Mouse (Mus musculus) kidney, postnatal 0 days (tissue): Measurements from ENCODE around the gene Ccdc163. TPM values are rescaled to one million over a fixed set of nuclear protein-coding genes. Genes with fewer than 3 reads are reported as not detected.

ENCODE experiments used
- ATAC-seq: fragments of 200-750 bp; cut with Nextera tagmentation; replicated peaks from 2 replicates; pipeline ENCODE4 v1.8.0; 2017; ENCODE audit warnings: low read depth, moderate number of reproducible peaks, moderate TSS enrichment, moderate library complexity; ENCODE audit not compliant: low FRiP score
- DNase-seq: peaks from one replicate; pipeline ENCODE4 v3.0.0-alpha.2; 2016; ENCODE audit warnings: low spot score
- H3K27ac ChIP-seq: fragments of 300-500 bp; sonication (generic); 2 replicates; pipeline ENCODE4 v1.5.1; 2014; ENCODE audit warnings: mild to moderate bottlenecking
- H3K27me3 ChIP-seq: fragments of 300-500 bp; sonication (generic); 2 replicates; pipeline ENCODE4 v1.6.1; 2014; ENCODE audit warnings: low read length, mixed read lengths; ENCODE audit not compliant: insufficient read depth
- H3K36me3 ChIP-seq: fragments of 300-500 bp; sonication (generic); 2 replicates; pipeline ENCODE4 v1.6.1; 2014; ENCODE audit warnings: low read length, mixed read lengths; ENCODE audit not compliant: insufficient read depth
- H3K4me1 ChIP-seq: fragments of 300-500 bp; sonication (generic); replicated peaks from 2 replicates; pipeline ENCODE4 v1.6.1; 2014; ENCODE audit warnings: antibody characterized with exemption, low read length, mixed read lengths; ENCODE audit not compliant: insufficient read depth
- H3K4me2 ChIP-seq: fragments of 300-500 bp; sonication (generic); 2 replicates; pipeline ENCODE4 v1.6.1; 2014; ENCODE audit warnings: mild to moderate bottlenecking, low read length, moderate library complexity, mixed read lengths
- H3K4me3 ChIP-seq: fragments of 300-500 bp; sonication (generic); replicated peaks from 2 replicates; pipeline ENCODE4 v1.5.1; 2014; ENCODE audit warnings: low read depth, low read length
- H3K9ac ChIP-seq: fragments of 300-500 bp; sonication (generic); 2 replicates; pipeline ENCODE4 v1.6.1; 2014; ENCODE audit warnings: low read depth, low read length
- H3K9me3 ChIP-seq: fragments of 300-500 bp; sonication (generic); replicated peaks from 2 replicates; pipeline ENCODE4 v1.6.1; 2016; ENCODE audit warnings: low read length, inconsistent platforms, mixed read lengths
- CTCF ChIP-seq: IDR thresholded peaks from 2 replicates; pipeline ENCODE4 v1.5.1; 2016; ENCODE audit warnings: antibody characterized with exemption, low read depth, mild to moderate bottlenecking, moderate library complexity
- WGBS: fragments of 180-500 bp; shearing (Covaris S2); extraction: QIAGEN DNeasy Blood & Tissue Kit; methylation state at CpG from one replicate; pipeline ENCODE4 v1.1.7; 2014; 5-methylcytosine and 5-hydroxymethylcytosine counted together
- polyA plus RNA-seq: library from polyadenylated mRNA; unstranded; fragments of >200 nt; fragmentation: Nextera tagmentation; extraction: Ambion mirVana; gene quantifications from 2 replicates; pipeline ENCODE4 v1.2.1, GENCODE M21; 2015

The Ccdc163 gene
- polyA plus RNA-seq, 1 experiment from 2014 or later = 25.8 TPM

- peaks cover 6% of the 10 kb centered on the region; the same call in 1 of the 2 replicates for H3K36me3 ChIP-seq
- H3K9ac ChIP-seq = no peak overlapping the region
- no peaks in the 10 kb centered on the region for H3K27me3 ChIP-seq
- no peak overlapping the region for H3K4me2 ChIP-seq
- WGBS = 86% methylated on average over 4 of the region's 4 CpGs
- 0 out of 2 replicates have a peak, but pooled peaks cover 4% of the 10 kb centered on the region for H3K4me1 ChIP-seq
- H3K9me3 ChIP-seq = no peaks in the 10 kb centered on the region
- ATAC-seq (no peak), DNase-seq (no peak)
- H3K4me3 ChIP-seq = no peak overlapping the region
- H3K27ac ChIP-seq = no peak overlapping the region
- no peak for TF ChIP-seq CTCF
Measured at GRCm38 (mm10) chr4:116683957-116684356, 24.4 kb upstream of the Ccdc163 start.

DNA sequence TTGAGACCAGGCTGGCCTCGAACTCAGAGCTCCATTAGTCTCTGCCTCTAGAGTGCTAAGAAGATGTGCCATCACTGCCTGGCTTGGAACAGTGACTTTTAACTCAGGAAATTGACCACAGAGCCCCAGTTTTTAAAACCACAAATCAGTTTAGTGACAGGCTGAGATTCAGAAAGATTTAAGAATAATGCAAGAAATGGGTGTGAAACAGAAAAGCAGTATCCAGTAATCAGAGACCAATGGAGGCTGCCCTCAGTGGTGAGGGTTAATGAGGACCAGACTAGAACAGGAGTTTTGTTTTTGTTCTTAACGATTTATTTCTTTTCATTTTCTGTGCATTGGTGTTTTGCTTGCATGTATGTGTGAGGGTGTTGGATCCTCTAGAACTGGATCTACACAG is 23.6 kb upstream of the Ccdc163 start:
- no peak overlapping the region for H3K4me3 ChIP-seq
- 72% methylated on average over 2 of the region's 2 CpGs for WGBS
- TF ChIP-seq CTCF = no peak

DNA sequence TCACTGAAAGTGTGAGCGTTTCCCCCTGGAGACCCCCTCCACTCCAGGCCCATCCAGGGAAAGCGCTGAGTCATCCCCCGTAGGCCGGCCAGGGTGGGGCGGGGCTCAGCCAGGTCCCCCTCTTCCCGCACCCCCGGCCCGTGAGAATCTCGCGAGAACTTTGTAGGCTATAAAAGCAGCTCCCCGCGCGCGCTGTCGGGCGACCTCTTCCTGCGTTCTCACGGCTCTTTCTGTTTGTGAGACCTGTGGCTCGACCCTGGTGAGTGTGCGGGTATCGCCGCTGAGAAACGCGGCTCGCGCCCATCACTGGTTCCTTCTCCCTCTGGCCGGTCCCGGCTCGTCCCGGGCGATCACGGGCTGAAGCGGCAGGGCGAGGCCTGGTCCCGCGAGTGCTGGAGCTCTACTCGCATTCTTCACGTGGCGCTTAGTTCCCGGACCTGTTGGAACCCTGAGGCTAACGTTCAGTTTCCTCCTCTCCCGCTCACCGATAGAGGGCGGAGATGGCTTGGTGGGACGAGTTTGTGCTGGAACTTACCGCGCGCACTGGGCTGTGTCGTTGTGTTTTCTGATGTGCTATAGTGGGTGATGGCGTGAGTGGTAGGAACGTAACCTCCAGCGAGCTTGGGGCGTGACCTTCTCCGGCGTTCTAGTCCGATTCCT is 22.8 kb upstream of the Ccdc163 start, which contains the start of gene Prdx1:
Prdx1 (plus strand) TSS at position 143 of the 660 bp plus-strand sequence.
- peak within 1 kb of the TSS; percentile 69 for H3K4me3 ChIP-seq
- H3K9me3 ChIP-seq = no peaks in the 10 kb centered on the region
- peak within 1 kb of the TSS; percentile 63 for H3K4me2 ChIP-seq
- WGBS = under 1% methylated on average over 56 of the region's 56 CpGs
- TF ChIP-seq CTCF = peak; percentile 86
- DNase-seq = peak; percentile 96
- peaks cover 6% of the 10 kb centered on the region; the same call in 1 of the 2 replicates for H3K36me3 ChIP-seq
- 0 out of 2 replicates have a peak, but pooled peaks cover 4% of the 10 kb centered on the region for H3K4me1 ChIP-seq
- peak within 1 kb of the TSS; percentile 99 for H3K27ac ChIP-seq
- peak within 1 kb of the TSS; percentile 88 for H3K9ac ChIP-seq
- peak; percentile 94 for ATAC-seq
- no peaks in the 10 kb centered on the region for H3K27me3 ChIP-seq

More for the DNA sequence above, 23.6 kb upstream of the Ccdc163 start:
- DNase-seq (no peak), ATAC-seq (no peak)
- peak overlapping the region; percentile 88; the same call in 1 of the 2 replicates for H3K9ac ChIP-seq
- H3K27me3 ChIP-seq = no peaks in the 10 kb centered on the region
- H3K27ac ChIP-seq = peak overlapping the region; percentile 99
- 0 out of 2 replicates have a peak, but pooled peaks cover 4% of the 10 kb centered on the region for H3K4me1 ChIP-seq
- no peaks in the 10 kb centered on the region for H3K9me3 ChIP-seq
- H3K36me3 ChIP-seq = peaks cover 6% of the 10 kb centered on the region; the same call in 1 of the 2 replicates
- H3K4me2 ChIP-seq = peak overlapping the region; percentile 63; the same call in 1 of the 2 replicates

- ATAC-seq (no peak), DNase-seq (no peak)
- Histone ChIP-seq H3K9me3 (no peaks in the 10 kb centered on the region), H3K9ac (peak overlapping the region; percentile 88; the same call in 1 of the 2 replicates), H3K36me3 (peaks cover 17% of the 10 kb centered on the region; the same call in 1 of the 2 replicates), H3K4me1 (peaks cover 8% of the 10 kb centered on the region; the same call in 1 of the 2 replicates), H3K4me2 (peak overlapping the region; percentile 63), H3K27me3 (no peaks in the 10 kb centered on the region), H3K27ac (no peak overlapping the region), H3K4me3 (peak overlapping the region; percentile 69)
- WGBS = 10% methylated on average over 1 of the region's 1 CpGs
- TF ChIP-seq CTCF = no peak
Measured at GRCm38 (mm10) chr4:116687041-116687440, 21.3 kb upstream of the Ccdc163 start.

DNA sequence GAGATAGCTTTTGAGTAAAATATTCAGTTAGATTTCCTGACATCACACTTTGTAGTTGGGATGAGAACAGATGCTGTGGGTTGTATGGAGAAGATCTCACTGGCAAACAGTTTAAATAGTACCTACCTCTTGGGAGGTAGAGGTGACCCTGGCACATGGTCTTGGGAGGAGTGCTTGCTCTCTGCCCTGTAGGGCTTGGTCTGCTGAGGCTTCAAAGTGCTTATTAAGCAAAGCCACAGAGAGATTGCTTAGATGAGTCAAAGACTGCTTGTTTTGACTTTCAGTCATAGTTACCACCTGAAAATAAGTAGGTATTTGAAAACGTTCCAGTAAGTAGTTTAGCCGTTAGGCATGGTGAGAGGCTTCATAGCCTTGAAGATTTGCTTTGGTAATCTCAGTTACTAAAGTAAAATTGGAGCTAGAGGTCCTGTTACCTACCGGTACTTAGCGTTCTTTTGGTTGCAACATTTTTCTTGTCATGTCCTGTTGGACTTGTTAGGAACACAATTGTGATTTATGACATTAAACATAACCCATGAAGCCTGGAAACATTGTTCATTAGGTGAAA is 18.9 kb upstream of the Ccdc163 start:
- Histone ChIP-seq H3K4me3 (no peak overlapping the region), H3K9ac (no peak overlapping the region), H3K27me3 (no peaks in the 10 kb centered on the region), H3K36me3 (peaks cover 31% of the 10 kb centered on the region), H3K27ac (peak overlapping the region; percentile 1; the same call in 1 of the 2 replicates), H3K4me2 (no peak overlapping the region), H3K4me1 (peaks cover 8% of the 10 kb centered on the region; the same call in 1 of the 2 replicates), H3K9me3 (no peaks in the 10 kb centered on the region)
- no peak for ATAC-seq
- TF ChIP-seq CTCF = no peak
- WGBS = 72% methylated on average over 4 of the region's 4 CpGs
- no peak for DNase-seq

- WGBS = 94% methylated on average over 2 of the region's 2 CpGs
- DNase-seq (no peak), ATAC-seq (no peak)
- H3K27me3 ChIP-seq = no peaks in the 10 kb centered on the region
- peaks cover 51% of the 10 kb centered on the region for H3K36me3 ChIP-seq
- TF ChIP-seq CTCF = no peak
- no peak overlapping the region for H3K4me3 ChIP-seq
- no peak overlapping the region for H3K9ac ChIP-seq
- H3K4me2 ChIP-seq = no peak overlapping the region
- H3K4me1 ChIP-seq = peaks cover 4% of the 10 kb centered on the region; the same call in 1 of the 2 replicates
- H3K9me3 ChIP-seq = no peaks in the 10 kb centered on the region
- no peak overlapping the region for H3K27ac ChIP-seq
Measured at GRCm38 (mm10) chr4:116692146-116692545, 16.2 kb upstream of the Ccdc163 start.
